Mouse (Mus musculus): ENCODE results near the gene B230219D22Rik.
"Not testable (repeated sequence)": the region's sequence is repeated elsewhere in the genome, so short reads cannot be mapped to it uniquely, and the experiment has no call there.

Gene B230219D22Rik

GRCm38 (mm10) chr13:55692535-55693242 is at the start of gene B230219D22Rik:
Gene B230219D22Rik, plus strand, starts transcription at chr13:55693124.
- peak; percentile 90 for DNase-seq (ENCODE audit: low spot score)

GRCm38 (mm10) chr13:55644525-55644924 is 48.4 kb upstream of the B230219D22Rik start:
- no peak for DNase-seq (ENCODE audit: low spot score)

GRCm38 (mm10) chr13:55650098-55650497 is 42.8 kb upstream of the B230219D22Rik start:
- DNase-seq (ENCODE audit: low spot score): no peak

GRCm38 (mm10) chr13:55650980-55651379 is 41.9 kb upstream of the B230219D22Rik start:
- DNase-seq (ENCODE audit: low spot score): no peak

- DNase-seq (ENCODE audit: low spot score): peak; percentile 17
Observed at GRCm38 (mm10) chr13:55668550-55668949, 24.4 kb upstream of the B230219D22Rik start.

- DNase-seq (ENCODE audit: low spot score): no peak
Observed at GRCm38 (mm10) chr13:55672711-55673110, 20.2 kb upstream of the B230219D22Rik start.

- DNase-seq (ENCODE audit: low spot score): no peak
Observed at GRCm38 (mm10) chr13:55677364-55677763, 15.6 kb upstream of the B230219D22Rik start.

GRCm38 (mm10) chr13:55682201-55682600 is 10.7 kb upstream of the B230219D22Rik start:
- no peak for DNase-seq (ENCODE audit: low spot score)

GRCm38 (mm10) chr13:55683581-55683980 is 9.3 kb upstream of the B230219D22Rik start:
- no peak for DNase-seq (ENCODE audit: low spot score)

- DNase-seq (ENCODE audit: low spot score): no peak
Observed at GRCm38 (mm10) chr13:55686107-55686633, 6.8 kb upstream of the B230219D22Rik start.

- DNase-seq (ENCODE audit: low spot score): no peak
Observed at GRCm38 (mm10) chr13:55687927-55688602, 4.9 kb upstream of the B230219D22Rik start.

GRCm38 (mm10) chr13:55693243-55693721 is 358 bp downstream of the B230219D22Rik start:
- no peak for DNase-seq (ENCODE audit: low spot score)

GRCm38 (mm10) chr13:55694110-55694509 is 1.2 kb downstream of the B230219D22Rik start:
- no peak for DNase-seq (ENCODE audit: low spot score)

- not testable (repeated sequence) for DNase-seq (ENCODE audit: low spot score)
Observed at GRCm38 (mm10) chr13:55695989-55696388, 3.1 kb downstream of the B230219D22Rik start.

- no peak for DNase-seq (ENCODE audit: low spot score)
Observed at GRCm38 (mm10) chr13:55704301-55704700, 11.4 kb downstream of the B230219D22Rik start.

- DNase-seq (ENCODE audit: low spot score): no peak
Observed at GRCm38 (mm10) chr13:55712846-55713245, 19.9 kb downstream of the B230219D22Rik start.

- DNase-seq (ENCODE audit: low spot score): peak; percentile 88
Observed at GRCm38 (mm10) chr13:55714501-55715166, 21.7 kb downstream of the B230219D22Rik start, which contains the start of gene Txndc15. Gene Txndc15, plus strand, starts transcription at chr13:55714650.

- DNase-seq (ENCODE audit: low spot score): no peak
Observed at GRCm38 (mm10) chr13:55715167-55715512, 22.2 kb downstream of the B230219D22Rik start.

- DNase-seq (ENCODE audit: low spot score): no peak
Observed at GRCm38 (mm10) chr13:55715908-55716510, 23.1 kb downstream of the B230219D22Rik start.

- DNase-seq (ENCODE audit: low spot score): no peak
Observed at GRCm38 (mm10) chr13:55721516-55721915, 28.6 kb downstream of the B230219D22Rik start.

GRCm38 (mm10) chr13:55721995-55722394 is 29.1 kb downstream of the B230219D22Rik start:
- DNase-seq (ENCODE audit: low spot score): no peak

GRCm38 (mm10) chr13:55726598-55727119 is 33.7 kb downstream of the B230219D22Rik start:
- no peak for DNase-seq (ENCODE audit: low spot score)
